Mouse (Mus musculus) liver, adult 2 months (tissue): ENCODE measurements around the gene Chpf. TPM values are rescaled to one million over a fixed set of nuclear protein-coding genes. Genes with fewer than 3 reads are reported as not detected.
A peak's percentile ranks its signal among the peaks of the same experiment; 100 is the strongest.

Experiments
- DNase-seq: peaks from one replicate; pipeline ENCODE4 v3.0.0-alpha.2; 2011; ENCODE audit warnings: low read depth, low spot score; ENCODE audit errors: extremely low read depth
- H3K27ac ChIP-seq: fragments of 200-500 bp; replicated peaks from 2 replicates; pipeline ENCODE4 v1.5.1; 2012; ENCODE audit warnings: low read depth, mild to moderate bottlenecking, control low read depth, inconsistent platforms, low read length; ENCODE audit not compliant: insufficient read depth
- H3K27me3 ChIP-seq: fragments of 200-500 bp; 2 replicates; pipeline ENCODE4 v1.6.1; 2012; ENCODE audit warnings: mild to moderate bottlenecking, moderate library complexity, low read length, inconsistent platforms; ENCODE audit not compliant: control insufficient read depth, insufficient read depth
- H3K36me3 ChIP-seq: fragments of 200-500 bp; 2 replicates; pipeline ENCODE4 v1.6.1; 2012; ENCODE audit warnings: low read length, inconsistent platforms; ENCODE audit not compliant: control insufficient read depth, insufficient read depth
- H3K4me1 ChIP-seq: fragments of 200-500 bp; 2 replicates; pipeline ENCODE4 v1.6.1; 2011; ENCODE audit warnings: low read length; ENCODE audit not compliant: control insufficient read depth, insufficient read depth
- H3K4me3 ChIP-seq: fragments of 200-500 bp; 2 replicates; pipeline ENCODE4 v1.5.1; 2011; ENCODE audit warnings: low read depth, mild to moderate bottlenecking, control low read depth, low read length, moderate library complexity; ENCODE audit not compliant: insufficient read depth
- H3K79me2 ChIP-seq: fragments of 200-500 bp; 2 replicates; pipeline ENCODE4 v1.6.1; 2012; ENCODE audit warnings: inconsistent platforms, mild to moderate bottlenecking, low read length, moderate library complexity; ENCODE audit not compliant: control insufficient read depth, insufficient read depth
- H3K9ac ChIP-seq: fragments of 200-500 bp; 2 replicates; pipeline ENCODE4 v1.6.1; 2012; ENCODE audit warnings: low read depth, mild to moderate bottlenecking, control low read depth, inconsistent platforms, low read length
- CTCF ChIP-seq: fragments of 200-500 bp; IDR thresholded peaks from 2 replicates; pipeline ENCODE4 v1.5.1; 2011; ENCODE audit warnings: low read depth, low read length, control low read depth
- POLR2A ChIP-seq: fragments of 200-500 bp; IDR thresholded peaks from 2 replicates; pipeline ENCODE4 v1.6.1; 2011; ENCODE audit warnings: low read length, control low read depth; ENCODE audit not compliant: insufficient read depth; ENCODE audit errors: extremely low read depth
- WGBS: fragments of 180-500 bp; shearing (Covaris S2); methylation state at CpG from one replicate; pipeline ENCODE4 v1.1.7; 2018; 5-methylcytosine and 5-hydroxymethylcytosine counted together
- polyA plus RNA-seq: library from polyadenylated mRNA; depleted of rRNA; stranded (reverse); fragments of >200 nt; gene quantifications from 2 replicates; pipeline ENCODE4 v1.2.3, GENCODE M21; 2012
- total RNA-seq: library from RNA; depleted of rRNA; stranded (reverse); fragments of >200 nt; gene quantifications from 2 replicates; pipeline ENCODE4 v1.2.3, GENCODE M21; 2014

The Chpf gene
- total and polyA plus RNA-seq, 2 experiments = 1.4 to 3.4 TPM

GRCm38 (mm10) chr1:75502945-75503650, 24.0 kb upstream of the Chpf start:
- no peak for DNase-seq
- Histone ChIP-seq H3K36me3 (no peaks in the 10 kb centered on the region), H3K4me3 (no peak overlapping the region), H3K4me1 (no peaks in the 10 kb centered on the region), H3K79me2 (no peaks in the 10 kb centered on the region), H3K9ac (no peak overlapping the region), H3K27ac (no peak overlapping the region), H3K27me3 (peaks cover 25% of the 10 kb centered on the region)
- 86% methylated on average over 25 of the region's 25 CpGs for WGBS
- TF ChIP-seq CTCF (no peak), POLR2A (no peak)

DNA sequence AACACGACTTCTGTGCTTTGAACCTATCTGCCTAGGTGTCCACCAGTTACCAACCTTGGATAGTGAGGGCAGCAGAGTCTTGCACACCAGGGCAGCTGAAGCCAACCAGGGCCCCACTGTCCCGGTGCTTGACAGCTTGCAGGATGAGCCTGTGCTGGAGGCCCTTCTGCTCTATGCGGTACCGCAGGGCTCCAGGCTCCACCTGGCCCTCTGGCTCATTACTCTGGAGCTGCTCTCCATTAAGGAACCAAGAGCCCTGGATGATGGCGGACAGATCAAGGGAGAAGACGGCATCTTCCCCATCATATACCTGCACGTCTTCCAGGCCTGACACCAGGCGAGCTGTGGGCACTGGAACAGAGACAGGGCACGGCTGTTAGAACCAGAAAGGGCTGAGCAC, 22.8 kb upstream of the Chpf start:
- H3K36me3 ChIP-seq = no peaks in the 10 kb centered on the region
- no peak overlapping the region for H3K27ac ChIP-seq
- no peaks in the 10 kb centered on the region for H3K4me1 ChIP-seq
- no peak for DNase-seq
- H3K27me3 ChIP-seq = peaks cover 21% of the 10 kb centered on the region
- TF ChIP-seq POLR2A = no peak
- TF ChIP-seq CTCF = no peak
- H3K79me2 ChIP-seq = no peaks in the 10 kb centered on the region
- no peak overlapping the region for H3K4me3 ChIP-seq
- WGBS = 96% methylated on average over 9 of the region's 9 CpGs
- H3K9ac ChIP-seq = no peak overlapping the region

DNA sequence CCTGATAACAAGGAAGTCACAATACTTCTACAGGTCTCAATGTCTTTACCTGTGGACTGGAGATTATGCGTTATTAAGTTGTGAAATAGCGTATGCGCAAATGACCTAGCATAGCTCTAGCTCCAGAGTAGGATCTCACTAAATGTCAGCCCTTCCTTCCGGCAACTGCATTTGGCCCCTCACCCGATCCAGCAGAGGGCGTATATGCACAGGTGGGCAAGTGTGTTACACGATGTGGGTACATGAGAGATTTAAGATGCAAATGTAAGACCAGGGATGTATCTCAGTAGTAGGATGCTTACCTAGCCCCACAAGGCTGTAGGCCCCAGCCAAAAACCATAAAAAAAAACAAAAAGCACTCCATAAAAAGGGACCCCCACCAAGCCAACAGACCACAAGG, 20.3 kb upstream of the Chpf start:
- Histone ChIP-seq H3K4me1 (no peaks in the 10 kb centered on the region), H3K27ac (no peak overlapping the region), H3K27me3 (peaks cover 4% of the 10 kb centered on the region; the same call in 1 of the 2 replicates), H3K4me3 (no peak overlapping the region), H3K36me3 (no peaks in the 10 kb centered on the region), H3K9ac (no peak overlapping the region), H3K79me2 (no peaks in the 10 kb centered on the region)
- TF ChIP-seq CTCF (peak; percentile 49), POLR2A (no peak)
- DNase-seq = no peak
- WGBS = 82% methylated on average over 7 of the region's 7 CpGs

- no peaks in the 10 kb centered on the region for H3K36me3 ChIP-seq
- no peak overlapping the region for H3K27ac ChIP-seq
- H3K4me1 ChIP-seq = no peaks in the 10 kb centered on the region
- WGBS = 88% methylated on average over 4 of the region's 4 CpGs
- no peaks in the 10 kb centered on the region for H3K79me2 ChIP-seq
- DNase-seq = no peak
- peaks cover 4% of the 10 kb centered on the region; the same call in 1 of the 2 replicates for H3K27me3 ChIP-seq
- H3K9ac ChIP-seq = no peak overlapping the region
- H3K4me3 ChIP-seq = no peak overlapping the region
- TF ChIP-seq POLR2A (no peak), CTCF (no peak)
These were observed 19.8 kb upstream of the Chpf start for GRCm38 (mm10) chr1:75498897-75499296.

DNA sequence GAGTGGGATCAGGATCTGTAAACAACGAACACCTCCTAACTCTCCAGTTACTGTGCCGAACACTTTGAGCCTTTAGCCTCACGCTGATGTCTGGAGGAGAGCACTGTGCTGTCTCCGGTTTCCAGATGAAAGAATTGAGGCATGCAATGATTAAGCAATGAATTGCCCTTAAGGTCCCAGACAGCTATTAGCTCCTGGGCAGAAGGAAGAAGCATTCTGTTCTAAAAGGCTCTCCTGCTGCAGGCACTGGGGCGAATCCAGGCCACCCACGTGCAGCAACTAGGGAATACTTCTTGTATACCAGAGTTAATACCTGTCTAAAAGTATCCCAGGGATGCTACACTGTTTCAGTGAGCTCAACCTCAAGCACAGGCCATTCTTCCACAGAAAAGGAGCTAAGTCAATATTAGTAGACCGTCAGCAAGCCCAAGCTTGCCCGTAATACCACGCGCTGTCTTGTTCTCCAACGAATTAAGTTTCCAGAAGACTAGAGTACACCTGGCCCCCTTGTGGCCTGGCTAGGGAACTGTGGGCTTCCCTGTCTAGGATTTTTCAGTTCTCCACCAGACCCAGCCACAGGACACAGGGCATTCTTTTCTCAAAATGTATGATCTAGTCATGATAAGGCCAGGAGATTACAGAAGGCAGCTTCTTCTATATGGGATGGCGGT, 15.9 kb upstream of the Chpf start:
- no peaks in the 10 kb centered on the region; the same call in 1 of the 2 replicates for H3K27me3 ChIP-seq
- H3K27ac ChIP-seq = no peak overlapping the region
- no peak overlapping the region for H3K9ac ChIP-seq
- no peak for DNase-seq
- WGBS = 60% methylated on average over 12 of the region's 12 CpGs
- no peaks in the 10 kb centered on the region for H3K4me1 ChIP-seq
- H3K79me2 ChIP-seq = no peaks in the 10 kb centered on the region
- H3K4me3 ChIP-seq = no peak overlapping the region
- no peaks in the 10 kb centered on the region for H3K36me3 ChIP-seq
- TF ChIP-seq CTCF (peak; percentile 66), POLR2A (no peak)

- Histone ChIP-seq H3K4me3 (no peak overlapping the region), H3K9ac (no peak overlapping the region), H3K27ac (no peak overlapping the region), H3K36me3 (no peaks in the 10 kb centered on the region), H3K79me2 (no peaks in the 10 kb centered on the region), H3K27me3 (no peaks in the 10 kb centered on the region; the same call in 1 of the 2 replicates), H3K4me1 (no peaks in the 10 kb centered on the region)
- WGBS = 77% methylated on average over 24 of the region's 24 CpGs
- TF ChIP-seq CTCF (no peak), POLR2A (no peak)
- no peak for DNase-seq
These were observed 13.6 kb upstream of the Chpf start for GRCm38 (mm10) chr1:75492579-75493170.
